Mouse (Mus musculus): ENCODE data around the gene Zfp518a. TPM values are rescaled to one million over a fixed set of nuclear protein-coding genes. Genes with fewer than 3 reads are reported as not detected.

The Zfp518a gene
- 5.3 and 5.7 TPM in 2 replicates for polyA plus RNA-seq (2015; fragmentation: Nextera tagmentation; extraction: Ambion mirVana)

GRCm38 (mm10) chr19:40894519-40895392 lies at the start of gene Zfp518a:
Gene Zfp518a (plus strand): TSS chr19:40894705.
- under 1% methylated on average over 81 of the region's 89 CpGs for WGBS

GRCm38 (mm10) chr19:40844731-40845130 lies 49.8 kb upstream of the Zfp518a start:
- Histone ChIP-seq H3K36me3 (ENCODE audit: control insufficient read depth, insufficient read depth, low read length) (peaks cover 55% of the 10 kb centered on the region), H3K9ac (ENCODE audit: low read depth, low read length) (no peak overlapping the region), H3K27ac (ENCODE audit: low read length) (no peak overlapping the region), H3K4me2 (ENCODE audit: low read length) (no peak overlapping the region), H3K4me1 (ENCODE audit: control insufficient read depth, insufficient read depth, low read length) (no peaks in the 10 kb centered on the region), H3K9me3 (replicated peaks; ENCODE audit: control insufficient read depth, low read length, poor library complexity, severe bottlenecking) (no peaks in the 10 kb centered on the region), H3K4me3 (ENCODE audit: low read depth, low read length) (no peak overlapping the region), H3K27me3 (ENCODE audit: control insufficient read depth, insufficient read depth, low read depth, low read length) (no peaks in the 10 kb centered on the region)
- no peak for ATAC-seq
- 88% methylated on average over 13 of the region's 13 CpGs for WGBS

More at GRCm38 (mm10) chr19:40894519-40895392, at the start of gene Zfp518a:
- Histone ChIP-seq H3K27me3 (ENCODE audit: control insufficient read depth, insufficient read depth, low read depth, low read length) (peaks cover 22% of the 10 kb centered on the region), H3K36me3 (ENCODE audit: control insufficient read depth, insufficient read depth, low read length) (no peaks in the 10 kb centered on the region), H3K9me3 (replicated peaks; ENCODE audit: control insufficient read depth, low read length, poor library complexity, severe bottlenecking) (no peaks in the 10 kb centered on the region), H3K9ac (ENCODE audit: low read depth, low read length) (peak within 1 kb of the TSS; percentile 72), H3K4me3 (ENCODE audit: low read depth, low read length) (peak within 1 kb of the TSS; percentile 78), H3K4me1 (ENCODE audit: control insufficient read depth, insufficient read depth, low read length) (peaks cover 7% of the 10 kb centered on the region; the same call in 1 of the 2 replicates), H3K4me2 (ENCODE audit: low read length) (peak within 1 kb of the TSS; percentile 65), H3K27ac (ENCODE audit: low read length) (peak within 1 kb of the TSS; percentile 89)
- peak; percentile 94 for ATAC-seq

- no peak overlapping the region for H3K4me3 ChIP-seq (ENCODE audit: low read depth, low read length)
- WGBS = 72% methylated on average over 12 of the region's 12 CpGs
- no peak overlapping the region for H3K4me2 ChIP-seq (ENCODE audit: low read length)
Measured at GRCm38 (mm10) chr19:40849391-40849790, 45.1 kb upstream of the Zfp518a start.

GRCm38 (mm10) chr19:40859555-40859954 lies 35.0 kb upstream of the Zfp518a start:
- ATAC-seq = no peak
- H3K4me3 ChIP-seq (ENCODE audit: low read depth, low read length) = no peak overlapping the region
- no peaks in the 10 kb centered on the region for H3K4me1 ChIP-seq (ENCODE audit: control insufficient read depth, insufficient read depth, low read length)
- H3K4me2 ChIP-seq (ENCODE audit: low read length) = no peak overlapping the region
- H3K9me3 ChIP-seq (replicated peaks; ENCODE audit: control insufficient read depth, low read length, poor library complexity, severe bottlenecking) = no peaks in the 10 kb centered on the region
- H3K9ac ChIP-seq (ENCODE audit: low read depth, low read length) = no peak overlapping the region
- WGBS = 65% methylated on average over 4 of the region's 4 CpGs
- H3K27me3 ChIP-seq (ENCODE audit: control insufficient read depth, insufficient read depth, low read depth, low read length) = no peaks in the 10 kb centered on the region; the same call in none of the 2 replicates
- H3K36me3 ChIP-seq (ENCODE audit: control insufficient read depth, insufficient read depth, low read length) = no peaks in the 10 kb centered on the region
- no peak overlapping the region for H3K27ac ChIP-seq (ENCODE audit: low read length)

More at GRCm38 (mm10) chr19:40849391-40849790, 45.1 kb upstream of the Zfp518a start:
- H3K9me3 ChIP-seq (replicated peaks; ENCODE audit: control insufficient read depth, low read length, poor library complexity, severe bottlenecking) = no peaks in the 10 kb centered on the region
- no peak for ATAC-seq
- H3K4me1 ChIP-seq (ENCODE audit: control insufficient read depth, insufficient read depth, low read length) = no peaks in the 10 kb centered on the region
- no peak overlapping the region for H3K9ac ChIP-seq (ENCODE audit: low read depth, low read length)
- H3K36me3 ChIP-seq (ENCODE audit: control insufficient read depth, insufficient read depth, low read length) = peaks cover 40% of the 10 kb centered on the region
- no peaks in the 10 kb centered on the region for H3K27me3 ChIP-seq (ENCODE audit: control insufficient read depth, insufficient read depth, low read depth, low read length)
- no peak overlapping the region for H3K27ac ChIP-seq (ENCODE audit: low read length)

DNA sequence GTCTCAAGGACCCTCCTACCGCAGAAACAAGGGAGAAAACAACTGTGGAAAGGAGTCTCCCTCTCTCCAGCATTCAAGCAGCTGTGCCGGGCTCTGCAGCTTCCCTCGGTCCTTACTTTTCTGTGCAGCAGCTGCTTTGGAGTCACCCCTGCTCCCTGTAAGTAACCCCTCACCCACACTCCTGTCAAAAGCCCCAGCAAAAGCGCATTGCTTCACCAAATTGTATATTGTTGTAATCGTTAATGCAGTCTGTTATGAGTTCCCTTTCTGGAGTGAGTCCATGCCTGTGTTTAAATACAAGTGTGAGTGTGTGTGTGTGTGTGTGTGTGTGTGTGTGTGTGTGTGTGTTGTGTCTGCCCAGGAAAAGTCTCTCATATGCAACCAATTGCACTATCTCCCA lies 26.2 kb upstream of the Zfp518a start:
- Histone ChIP-seq H3K27ac (ENCODE audit: low read length) (no peak overlapping the region), H3K4me1 (ENCODE audit: control insufficient read depth, insufficient read depth, low read length) (no peaks in the 10 kb centered on the region), H3K27me3 (ENCODE audit: control insufficient read depth, insufficient read depth, low read depth, low read length) (peaks cover 21% of the 10 kb centered on the region), H3K9ac (ENCODE audit: low read depth, low read length) (no peak overlapping the region), H3K9me3 (replicated peaks; ENCODE audit: control insufficient read depth, low read length, poor library complexity, severe bottlenecking) (no peaks in the 10 kb centered on the region), H3K36me3 (ENCODE audit: control insufficient read depth, insufficient read depth, low read length) (no peaks in the 10 kb centered on the region), H3K4me3 (ENCODE audit: low read depth, low read length) (no peak overlapping the region), H3K4me2 (ENCODE audit: low read length) (no peak overlapping the region)
- ATAC-seq = no peak
- 39% methylated on average over 5 of the region's 5 CpGs for WGBS

DNA sequence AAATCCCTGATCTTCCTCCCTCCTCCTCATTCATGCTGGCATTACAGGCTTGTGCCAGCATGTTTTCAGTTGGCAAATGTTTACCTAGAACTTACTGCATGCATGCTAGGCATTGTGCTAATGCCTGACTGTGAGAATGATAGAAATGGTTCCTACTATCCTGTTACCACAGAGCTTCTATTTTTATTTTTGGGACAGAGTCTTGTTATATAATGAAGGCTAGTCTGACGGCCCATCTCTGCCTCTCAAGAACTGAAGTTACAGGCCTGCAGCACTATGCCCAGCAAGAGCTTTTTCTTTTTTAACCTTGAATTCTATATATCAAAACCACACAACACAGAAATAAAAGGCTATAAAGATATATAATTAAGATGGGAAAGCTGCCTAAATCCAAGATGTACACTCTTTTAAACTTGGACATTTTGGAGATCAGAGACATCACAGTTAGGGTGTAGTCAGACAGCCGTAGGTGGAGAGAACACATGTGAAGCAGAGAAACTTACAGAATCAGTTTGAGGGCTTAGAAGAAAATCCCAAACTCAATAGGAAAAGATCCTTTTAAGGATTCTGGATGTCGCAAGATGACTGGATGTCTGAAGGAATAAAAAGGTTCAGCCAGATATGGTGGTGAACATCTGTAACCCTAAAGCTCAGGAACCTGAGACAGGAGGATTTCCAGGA lies 24.9 kb upstream of the Zfp518a start:
- ATAC-seq = no peak
- Histone ChIP-seq H3K9ac (ENCODE audit: low read depth, low read length) (no peak overlapping the region), H3K9me3 (replicated peaks; ENCODE audit: control insufficient read depth, low read length, poor library complexity, severe bottlenecking) (no peaks in the 10 kb centered on the region), H3K36me3 (ENCODE audit: control insufficient read depth, insufficient read depth, low read length) (no peaks in the 10 kb centered on the region), H3K4me2 (ENCODE audit: low read length) (no peak overlapping the region), H3K4me1 (ENCODE audit: control insufficient read depth, insufficient read depth, low read length) (peaks cover 2% of the 10 kb centered on the region; the same call in 1 of the 2 replicates), H3K4me3 (ENCODE audit: low read depth, low read length) (no peak overlapping the region), H3K27ac (ENCODE audit: low read length) (no peak overlapping the region), H3K27me3 (ENCODE audit: control insufficient read depth, insufficient read depth, low read depth, low read length) (peaks cover 24% of the 10 kb centered on the region)
- 92% methylated on average over 3 of the region's 3 CpGs for WGBS

DNA sequence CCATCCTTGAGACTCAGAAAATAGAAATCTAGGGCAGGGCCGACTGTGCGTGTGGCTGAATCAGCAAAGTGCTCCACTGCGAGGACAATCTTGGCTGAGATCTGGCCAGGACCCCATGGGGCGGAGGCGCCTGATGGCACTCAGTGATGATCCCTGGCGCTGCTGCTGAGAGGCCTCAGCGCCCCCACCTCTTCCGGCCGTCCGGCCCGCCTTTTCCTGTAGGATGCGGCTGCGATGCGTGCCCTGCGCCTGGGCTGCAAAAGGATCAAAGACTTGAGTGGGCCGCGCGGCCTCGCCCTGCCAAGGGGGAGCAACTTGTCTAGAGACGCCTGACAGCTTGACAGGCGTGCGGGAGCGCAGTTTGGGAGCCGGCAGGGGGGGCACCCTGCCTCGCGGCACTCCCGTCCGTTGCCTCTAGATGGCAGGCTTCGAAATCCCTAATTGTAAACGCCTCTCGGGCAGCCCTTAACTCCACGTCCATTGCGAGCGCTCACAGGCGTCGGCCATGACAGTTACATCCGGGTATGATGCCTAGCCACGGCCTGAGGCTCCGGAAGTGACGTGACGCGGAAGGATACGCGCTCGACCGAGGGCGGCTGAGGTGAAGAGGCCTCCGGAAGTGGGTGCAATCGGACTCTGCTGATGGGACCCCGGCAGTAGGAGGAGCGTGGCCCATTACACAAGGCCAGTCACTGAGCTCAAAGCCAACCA lies 21.4 kb upstream of the Zfp518a start:
- ATAC-seq = peak; percentile 99
- Histone ChIP-seq H3K27ac (ENCODE audit: low read length) (peak overlapping the region; percentile 91), H3K9me3 (replicated peaks; ENCODE audit: control insufficient read depth, low read length, poor library complexity, severe bottlenecking) (no peaks in the 10 kb centered on the region), H3K4me2 (ENCODE audit: low read length) (peak overlapping the region; percentile 72), H3K4me1 (ENCODE audit: control insufficient read depth, insufficient read depth, low read length) (peaks cover 2% of the 10 kb centered on the region; the same call in 1 of the 2 replicates), H3K4me3 (ENCODE audit: low read depth, low read length) (peak overlapping the region; percentile 52), H3K36me3 (ENCODE audit: control insufficient read depth, insufficient read depth, low read length) (no peaks in the 10 kb centered on the region), H3K9ac (ENCODE audit: low read depth, low read length) (peak overlapping the region; percentile 68), H3K27me3 (ENCODE audit: control insufficient read depth, insufficient read depth, low read depth, low read length) (peaks cover 46% of the 10 kb centered on the region)
- WGBS = 1% methylated on average over 51 of the region's 51 CpGs

GRCm38 (mm10) chr19:40881700-40882099 lies 12.8 kb upstream of the Zfp518a start:
- H3K4me2 ChIP-seq (ENCODE audit: low read length) = no peak overlapping the region
- no peak overlapping the region for H3K4me3 ChIP-seq (ENCODE audit: low read depth, low read length)
- no peak overlapping the region for H3K9ac ChIP-seq (ENCODE audit: low read depth, low read length)
- no peak overlapping the region for H3K27ac ChIP-seq (ENCODE audit: low read length)
- no peaks in the 10 kb centered on the region for H3K36me3 ChIP-seq (ENCODE audit: control insufficient read depth, insufficient read depth, low read length)
- H3K9me3 ChIP-seq (replicated peaks; ENCODE audit: control insufficient read depth, low read length, poor library complexity, severe bottlenecking) = no peaks in the 10 kb centered on the region
- no peaks in the 10 kb centered on the region for H3K4me1 ChIP-seq (ENCODE audit: control insufficient read depth, insufficient read depth, low read length)
- peaks cover 71% of the 10 kb centered on the region for H3K27me3 ChIP-seq (ENCODE audit: control insufficient read depth, insufficient read depth, low read depth, low read length)
- 91% methylated on average over 4 of the region's 4 CpGs for WGBS
- ATAC-seq = no peak

Measured in midbrain, embryonic 16.5 days (tissue).